Mouse (Mus musculus) activated CD4-positive, CD25-positive, alpha-beta regulatory T cell (primary cell): ENCODE data around the gene Psma6. TPM values are rescaled to one million over a fixed set of nuclear protein-coding genes. Genes with fewer than 3 reads are reported as not detected.

Experiments
- polyA plus RNA-seq, 2 experiments: library from polyadenylated mRNA; unstranded; fragments of 100-300 nt; shearing (Covaris generic); gene quantifications; one replicate each; pipeline ENCODE4 v1.2.1; 2017

Psma6 gene
- polyA plus RNA-seq: 100 to 1,000 TPM; 316 to 404 TPM

GRCm38 (mm10) chr12:55384023-55384749, at the start of gene Psma6:
Gene Psma6, plus strand, starts transcription at chr12:55384222.

Other genes with a start within 250 kb of the Psma6 start
- gene Srp54b, start 229.1 kb upstream of the Psma6 start, polyA plus RNA-seq: 10 to 100 TPM; 28.8 to 37.8 TPM
- gene 1700047I17Rik2, start 184.6 kb upstream of the Psma6 start, polyA plus RNA-seq: not detected
- 10 to 100 TPM; 74.5 to 76.0 TPM for gene Srp54c, start 154.1 kb upstream of the Psma6 start, polyA plus RNA-seq
- gene 1110008L16Rik, start 84.6 kb upstream of the Psma6 start, polyA plus RNA-seq: 10 to 100 TPM in 1 of 2 experiments, 1 to 10 TPM in 1; 6.4 to 10.2 TPM
- gene Ppp2r3c, start 81.2 kb upstream of the Psma6 start, polyA plus RNA-seq: 10 to 100 TPM; 19.5 to 20.7 TPM
- 100 to 1,000 TPM; 585 to 847 TPM for gene Nfkbia, start 108.4 kb downstream of the Psma6 start, polyA plus RNA-seq
- gene Aldoart2, start 181.0 kb downstream of the Psma6 start, polyA plus RNA-seq: not detected
- gene Insm2, start 215.2 kb downstream of the Psma6 start, polyA plus RNA-seq: under 1 TPM; 0.13 to 0.21 TPM